23 mouse cellular contexts compared by ENCODE assay signal in the genomic region with DNA sequence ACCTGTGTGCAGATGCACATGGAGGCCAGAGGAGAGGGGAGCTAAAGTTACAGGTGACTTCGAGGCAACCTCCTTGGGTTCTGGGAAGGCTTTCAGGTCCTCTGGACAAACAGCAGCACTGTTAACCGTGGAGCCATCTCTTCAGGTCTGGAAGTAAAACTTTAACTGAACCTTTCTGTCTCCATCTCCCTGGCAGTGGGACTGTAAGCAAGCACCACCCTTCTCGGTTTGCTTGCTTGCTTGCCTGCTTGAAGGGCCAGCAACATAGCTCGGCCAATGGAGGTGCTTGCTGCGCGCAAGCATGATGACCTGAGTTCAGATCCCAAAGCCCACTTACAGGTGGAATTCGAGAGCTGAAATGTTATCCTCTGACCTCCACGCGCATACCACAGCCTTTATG. TPM values are rescaled to one million over a fixed set of nuclear protein-coding genes. Genes with fewer than 3 reads are reported as not detected.
"Had no signal": no experiment of that assay in that cellular context is flagged by ENCODE, and none has a peak within 500 bp of the region (broad histone marks: within the 10 kb centered on the region; RNA-seq: fewer than 3 reads in every experiment).

No protein-coding gene starts in this region.

- H3K27me3 ChIP-seq: intestine, embryonic 15.5 days; limb, embryonic 13.5 days; liver, embryonic 15.5 days; midbrain, embryonic 13.5 days; neural tube, embryonic 13.5 days; stomach, embryonic 15.5 days had no signal

- H3K4me3 ChIP-seq: intestine, embryonic 15.5 days; limb, embryonic 10.5 days; limb, embryonic 13.5 days; liver, embryonic 15.5 days; midbrain, embryonic 13.5 days; myocyte; neural tube, embryonic 13.5 days; stomach, embryonic 15.5 days had no signal

- DNase-seq: liver; lung, adult 2 months; lung, postnatal 14 days; retina, postnatal 1 day; right cerebral cortex, postnatal 25 days; spleen, adult 18-20 months; thymus, postnatal 25 days had no signal

- H3K27ac ChIP-seq: intestine, embryonic 15.5 days; kidney, postnatal 0 days; limb, embryonic 10.5 days; limb, embryonic 13.5 days; liver, embryonic 15.5 days; macrophage; midbrain, embryonic 13.5 days; neural tube, embryonic 13.5 days; stomach, embryonic 15.5 days had no signal

- H3K36me3 ChIP-seq: intestine, embryonic 15.5 days; limb, embryonic 10.5 days; limb, embryonic 13.5 days; liver, embryonic 15.5 days; midbrain, embryonic 13.5 days; neural tube, embryonic 13.5 days; stomach, embryonic 15.5 days had no signal

- H3K4me1 ChIP-seq: intestine, embryonic 15.5 days; limb, embryonic 10.5 days; limb, embryonic 13.5 days; midbrain, embryonic 13.5 days; stomach, embryonic 15.5 days had no signal

- ATAC-seq: hindbrain, embryonic 16.5 days; intestine, embryonic 15.5 days; midbrain, embryonic 16.5 days had no signal

- H3K4me2 ChIP-seq: intestine, embryonic 15.5 days; limb, embryonic 13.5 days; liver, embryonic 15.5 days; midbrain, embryonic 13.5 days; neural tube, embryonic 13.5 days; stomach, embryonic 15.5 days had no signal

- H3K9ac ChIP-seq: intestine, embryonic 15.5 days; limb, embryonic 13.5 days; liver, embryonic 15.5 days; midbrain, embryonic 13.5 days; neural tube, embryonic 13.5 days; stomach, embryonic 15.5 days had no signal

- H3K9me3 ChIP-seq: intestine, embryonic 15.5 days; limb, embryonic 10.5 days; limb, embryonic 13.5 days; liver, embryonic 15.5 days; midbrain, embryonic 13.5 days; neural tube, embryonic 13.5 days; stomach, embryonic 15.5 days had no signal

RNA-seq across cellular contexts. Expression of gene Pbld1, which starts 4.6 kb away (rescaled TPM):
- polyA plus RNA-seq: macrophage had no signal

RNA-seq across cellular contexts. Expression of gene Atoh7, which starts 34.9 kb away (rescaled TPM):
- total RNA-seq: megakaryocyte, adult 5-6 weeks; monocyte, adult 5-6 weeks; neutrophil, adult 5-6 weeks had no signal
- polyA plus RNA-seq: intestine, embryonic 15.5 days; liver, embryonic 15.5 days; lung, adult 2 months; lung, embryonic 16.5 days; macrophage; myocyte had no signal

RNA-seq across cellular contexts. Expression of gene Pbld2, which starts 40.4 kb away (rescaled TPM):
- total RNA-seq: megakaryocyte, adult 5-6 weeks; monocyte, adult 5-6 weeks had no signal
